Mouse (Mus musculus) midbrain, embryonic 11.5 days (tissue): ENCODE data around the gene Crat. TPM values are rescaled to one million over a fixed set of nuclear protein-coding genes. Genes with fewer than 3 reads are reported as not detected.

Source experiments
- ATAC-seq: fragments of 200-750 bp; cut with Nextera tagmentation; 2 replicates; pipeline ENCODE4 v1.8.0; 2017; ENCODE audit warnings: moderate TSS enrichment, moderate library complexity; ENCODE audit not compliant: low FRiP score
- DNase-seq: peaks from one replicate; pipeline ENCODE4 v3.0.0; 2015; ENCODE audit warnings: low spot score; ENCODE audit errors: missing footprints
- H3K27ac ChIP-seq: fragments of 300-500 bp; sonication (generic); 2 replicates; pipeline ENCODE4 v1.5.1; 2014; ENCODE audit warnings: low read depth, low read length
- H3K27me3 ChIP-seq: fragments of 300-500 bp; sonication (generic); 2 replicates; pipeline ENCODE4 v1.6.1; 2014; ENCODE audit warnings: mild to moderate bottlenecking, low read length, moderate library complexity, mixed read lengths; ENCODE audit not compliant: control insufficient read depth, insufficient read depth
- H3K36me3 ChIP-seq: fragments of 300-500 bp; sonication (generic); 2 replicates; pipeline ENCODE4 v1.6.1; 2014; ENCODE audit warnings: mild to moderate bottlenecking, low read length, moderate library complexity, mixed read lengths; ENCODE audit not compliant: control insufficient read depth, insufficient read depth
- H3K4me1 ChIP-seq: fragments of 300-500 bp; sonication (generic); 2 replicates; pipeline ENCODE4 v1.6.1; 2014; ENCODE audit warnings: low read length; ENCODE audit not compliant: control insufficient read depth, insufficient read depth
- H3K4me2 ChIP-seq: fragments of 300-500 bp; sonication (generic); 2 replicates; pipeline ENCODE4 v1.6.1; 2014; ENCODE audit warnings: mild to moderate bottlenecking, moderate library complexity
- H3K4me3 ChIP-seq: fragments of 300-500 bp; sonication (generic); 2 replicates; pipeline ENCODE4 v1.5.1; 2014; ENCODE audit warnings: low read depth, low read length
- H3K9ac ChIP-seq: fragments of 300-500 bp; sonication (generic); 2 replicates; pipeline ENCODE4 v1.6.1; 2014; ENCODE audit warnings: low read length
- H3K9me3 ChIP-seq: fragments of 300-500 bp; sonication (generic); 2 replicates; pipeline ENCODE4 v1.6.1; 2016; ENCODE audit warnings: low read length; ENCODE audit not compliant: control insufficient read depth
- WGBS: fragments of 180-500 bp; shearing (Covaris S2); extraction: QIAGEN DNeasy Blood & Tissue Kit; methylation state at CpG from one replicate; pipeline ENCODE4 v1.1.7; 2014; 5-methylcytosine and 5-hydroxymethylcytosine counted together
- polyA plus RNA-seq: library from polyadenylated mRNA; unstranded; fragments of >200 nt; fragmentation: Nextera tagmentation; extraction: Ambion mirVana; gene quantifications from 2 replicates; pipeline ENCODE4 v1.2.1, GENCODE M21; 2014

Gene Crat
- polyA plus RNA-seq, 1 experiment from 2014 or later: 23.7 TPM

GRCm38 (mm10) chr2:30392577-30393369 is 22.8 kb downstream of the Crat start:
- peak; percentile 85 for ATAC-seq
- H3K9me3 ChIP-seq: no peaks in the 10 kb centered on the region
- WGBS: under 1% methylated on average over 48 of the region's 54 CpGs
- H3K4me3 ChIP-seq: peak overlapping the region; percentile 91
- H3K4me1 ChIP-seq: peaks cover 12% of the 10 kb centered on the region
- no peaks in the 10 kb centered on the region for H3K27me3 ChIP-seq
- H3K27ac ChIP-seq: peak overlapping the region; percentile 74
- H3K4me2 ChIP-seq: peak overlapping the region; percentile 97
- H3K9ac ChIP-seq: peak overlapping the region; percentile 84
- H3K36me3 ChIP-seq: peaks cover 4% of the 10 kb centered on the region; the same call in 1 of the 2 replicates
- peak; percentile 100 for DNase-seq

- no peaks in the 10 kb centered on the region for H3K27me3 ChIP-seq
- H3K4me2 ChIP-seq: peak within 1 kb of the TSS; percentile 97
- no peaks in the 10 kb centered on the region for H3K9me3 ChIP-seq
- H3K4me3 ChIP-seq: peak within 1 kb of the TSS; percentile 91
- H3K9ac ChIP-seq: peak within 1 kb of the TSS; percentile 84
- 0 out of 2 replicates have a peak, but pooled peaks cover under 1% of the 10 kb centered on the region for H3K36me3 ChIP-seq
- peak; percentile 98 for DNase-seq
- peak within 1 kb of the TSS; percentile 74 for H3K27ac ChIP-seq
- peak; percentile 98 for ATAC-seq
- H3K4me1 ChIP-seq: peaks cover 12% of the 10 kb centered on the region
- WGBS: under 1% methylated on average over 40 of the region's 40 CpGs
These were observed 23.5 kb downstream of the Crat start, which contains the start of gene Dolpp1 for GRCm38 (mm10) chr2:30392114-30392576. TSS of gene Dolpp1 (plus strand) at chr2:30392254.

- Histone ChIP-seq H3K36me3 (peaks cover 2% of the 10 kb centered on the region; the same call in 1 of the 2 replicates), H3K4me3 (no peak overlapping the region), H3K27me3 (no peaks in the 10 kb centered on the region), H3K4me1 (peaks cover 12% of the 10 kb centered on the region), H3K27ac (no peak overlapping the region), H3K4me2 (no peak overlapping the region), H3K9me3 (no peaks in the 10 kb centered on the region), H3K9ac (no peak overlapping the region)
- DNase-seq (no peak), ATAC-seq (no peak)
- WGBS: 87% methylated on average over 2 of the region's 2 CpGs
These were observed 26.6 kb downstream of the Crat start for GRCm38 (mm10) chr2:30389000-30389399.

- DNase-seq (no peak), ATAC-seq (no peak)
- WGBS: 87% methylated on average over 9 of the region's 9 CpGs
- 0 out of 2 replicates have a peak, but pooled peaks cover 3% of the 10 kb centered on the region for H3K4me1 ChIP-seq
- H3K9ac ChIP-seq: no peak overlapping the region
- H3K36me3 ChIP-seq: peaks cover 2% of the 10 kb centered on the region
- no peaks in the 10 kb centered on the region for H3K9me3 ChIP-seq
- no peak overlapping the region for H3K4me2 ChIP-seq
- no peak overlapping the region for H3K27ac ChIP-seq
- H3K27me3 ChIP-seq: no peaks in the 10 kb centered on the region
- no peak overlapping the region for H3K4me3 ChIP-seq
These were observed 28.7 kb downstream of the Crat start for GRCm38 (mm10) chr2:30386913-30387312.

GRCm38 (mm10) chr2:30385591-30385990 is 30.0 kb downstream of the Crat start:
- Histone ChIP-seq H3K4me3 (no peak overlapping the region), H3K27me3 (no peaks in the 10 kb centered on the region), H3K4me2 (no peak overlapping the region), H3K36me3 (peaks cover 7% of the 10 kb centered on the region), H3K9ac (no peak overlapping the region), H3K9me3 (no peaks in the 10 kb centered on the region), H3K4me1 (no peaks in the 10 kb centered on the region), H3K27ac (no peak overlapping the region)
- ATAC-seq (no peak), DNase-seq (no peak)
- WGBS: 82% methylated on average over 4 of the region's 4 CpGs

DNA sequence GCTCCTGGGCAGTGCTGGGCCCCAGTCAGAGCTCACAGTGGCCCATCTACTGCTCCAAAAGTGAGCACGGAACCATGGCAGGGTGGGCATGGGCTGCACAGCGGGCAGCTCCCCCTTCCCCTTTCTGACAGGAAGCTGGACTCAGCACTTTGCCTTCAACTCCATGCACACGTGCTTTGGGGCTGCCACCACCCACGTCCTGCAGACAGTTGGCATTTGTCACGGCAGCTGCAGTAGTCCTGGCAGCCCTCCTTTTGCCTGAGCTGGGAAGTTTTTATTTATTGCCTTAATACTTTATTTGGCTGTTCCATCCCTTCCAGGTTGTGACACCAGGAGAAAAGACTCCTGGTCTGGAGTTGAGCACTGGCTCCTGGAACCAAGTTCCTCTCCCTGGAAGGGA is 30.8 kb downstream of the Crat start:
- H3K9ac ChIP-seq: no peak overlapping the region
- peaks cover 7% of the 10 kb centered on the region for H3K36me3 ChIP-seq
- no peak overlapping the region for H3K4me2 ChIP-seq
- no peak overlapping the region for H3K27ac ChIP-seq
- H3K27me3 ChIP-seq: no peaks in the 10 kb centered on the region
- no peak overlapping the region for H3K4me3 ChIP-seq
- ATAC-seq: no peak
- H3K4me1 ChIP-seq: no peaks in the 10 kb centered on the region
- WGBS: 86% methylated on average over 5 of the region's 5 CpGs
- no peaks in the 10 kb centered on the region for H3K9me3 ChIP-seq
- DNase-seq: no peak

DNA sequence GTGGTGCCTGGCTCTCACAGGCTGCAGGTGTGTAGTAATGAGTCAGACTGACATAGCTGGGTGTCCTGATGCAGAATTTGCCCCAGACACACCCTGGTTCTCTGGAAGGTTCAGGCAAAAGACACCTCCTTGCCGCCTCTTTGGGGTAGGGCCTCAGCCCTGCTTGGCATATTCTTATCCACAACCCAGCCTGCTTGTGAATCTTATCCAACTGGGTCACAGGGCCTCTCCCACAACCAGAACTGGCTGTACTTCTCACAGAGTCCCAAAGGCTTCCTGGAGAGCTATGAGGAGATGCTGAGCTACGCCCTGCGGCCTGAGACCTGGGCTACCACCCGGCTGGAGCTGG is 34.3 kb downstream of the Crat start:
- Histone ChIP-seq H3K9ac (no peak overlapping the region), H3K4me2 (no peak overlapping the region), H3K27ac (no peak overlapping the region), H3K4me1 (no peaks in the 10 kb centered on the region), H3K36me3 (peaks cover 13% of the 10 kb centered on the region), H3K9me3 (no peaks in the 10 kb centered on the region), H3K27me3 (no peaks in the 10 kb centered on the region), H3K4me3 (no peak overlapping the region)
- no peak for ATAC-seq
- no peak for DNase-seq
- WGBS: 90% methylated on average over 4 of the region's 4 CpGs

DNA sequence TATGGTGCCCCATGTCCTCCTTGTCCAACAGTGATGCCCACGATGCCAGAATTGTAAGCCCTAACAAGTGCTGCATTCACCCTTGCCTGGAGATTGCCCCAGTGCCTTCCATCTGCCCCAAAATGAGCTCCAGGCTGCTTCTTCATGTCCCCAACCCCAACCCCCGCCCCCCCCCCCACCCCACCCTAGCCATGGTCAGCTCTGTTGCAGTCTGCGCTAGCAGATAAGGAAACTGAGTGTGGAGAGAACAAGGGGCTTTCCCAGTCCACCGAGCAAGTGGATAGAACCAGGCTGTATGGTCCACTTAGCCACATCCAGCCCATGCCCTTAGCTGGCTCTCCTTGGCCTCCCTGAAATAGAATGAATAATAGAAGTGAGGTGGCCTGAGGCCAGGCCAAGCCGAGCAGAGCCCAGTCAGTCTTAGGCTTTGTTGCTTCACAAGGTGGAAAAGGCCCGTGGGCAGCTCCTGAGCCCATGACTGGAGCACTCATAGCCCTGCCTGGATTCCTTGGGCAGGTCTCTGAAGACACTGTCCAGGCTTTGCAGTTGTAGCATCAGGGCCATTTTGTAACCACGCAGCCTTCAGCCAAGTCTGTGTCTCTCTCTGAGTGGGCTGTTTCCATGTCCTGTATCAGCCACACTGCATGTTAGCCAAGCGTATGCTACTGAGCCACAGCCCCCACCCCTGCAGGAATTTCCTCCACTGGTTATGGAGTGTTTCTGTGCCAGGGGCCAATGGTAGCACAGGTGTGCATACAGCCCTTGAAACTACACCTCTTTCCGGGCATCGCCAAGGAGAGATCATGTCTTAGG is 34.8 kb downstream of the Crat start:
- WGBS: 89% methylated on average over 10 of the region's 10 CpGs
- Histone ChIP-seq H3K27me3 (no peaks in the 10 kb centered on the region), H3K4me2 (no peak overlapping the region), H3K4me3 (no peak overlapping the region), H3K36me3 (peaks cover 13% of the 10 kb centered on the region), H3K4me1 (no peaks in the 10 kb centered on the region), H3K9me3 (no peaks in the 10 kb centered on the region), H3K9ac (no peak overlapping the region), H3K27ac (no peak overlapping the region)
- ATAC-seq (no peak), DNase-seq (no peak)

DNA sequence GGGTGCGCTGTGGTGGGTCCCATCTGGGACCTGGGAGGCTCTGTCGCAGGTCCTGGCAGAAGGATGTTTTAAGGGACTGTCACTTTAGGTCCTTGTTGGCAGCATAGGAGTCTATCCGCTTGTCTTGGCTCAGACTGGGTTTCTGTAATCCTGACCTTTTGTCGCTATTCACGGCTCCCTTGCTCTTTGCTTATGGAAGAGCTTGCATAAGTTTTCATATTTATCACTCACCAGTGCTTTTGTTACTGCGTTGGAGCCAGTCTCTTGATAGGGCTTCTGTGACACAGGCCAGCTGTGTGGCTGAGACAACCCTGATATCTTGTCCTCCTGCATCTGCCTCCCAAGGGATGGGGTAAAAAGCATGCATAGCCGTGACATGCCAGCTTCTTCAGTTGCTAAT is 36.3 kb downstream of the Crat start:
- 92% methylated on average over 7 of the region's 7 CpGs for WGBS
- H3K36me3 ChIP-seq: peaks cover 16% of the 10 kb centered on the region
- ATAC-seq (no peak), DNase-seq (no peak)
- H3K4me2 ChIP-seq: no peak overlapping the region
- no peaks in the 10 kb centered on the region for H3K9me3 ChIP-seq
- no peak overlapping the region for H3K4me3 ChIP-seq
- H3K9ac ChIP-seq: no peak overlapping the region
- no peak overlapping the region for H3K27ac ChIP-seq
- H3K27me3 ChIP-seq: no peaks in the 10 kb centered on the region
- H3K4me1 ChIP-seq: no peaks in the 10 kb centered on the region
